Mouse (Mus musculus) megakaryocyte-erythroid progenitor cell, adult 5-6 weeks (primary cell): ENCODE results near the gene Zmiz1. TPM values are rescaled to one million over a fixed set of nuclear protein-coding genes. Genes with fewer than 3 reads are reported as not detected.

Experiments used
- ATAC-seq: replicated peaks from 2 replicates; pipeline ENCODE4 v1.8.0; 2016; ENCODE audit warnings: mild to moderate bottlenecking, inconsistent platforms; ENCODE audit not compliant: severe bottlenecking, poor library complexity, low FRiP score, low TSS enrichment
- total RNA-seq, 2 experiments: library from RNA; stranded (forward) in 1 of 2; stranded (reverse) in 1 of 2; fragments of 200-1000, 215-1000 nt in 1 of 2; fragments of >200 nt in 1 of 2; fragmentation: Nextera tagmentation in 1 of 2; gene quantifications; 2 replicates each; pipeline ENCODE4 v1.2.3; 2014 to 2017

The Zmiz1 gene
- total RNA-seq, 2 experiments from 2014 or later = 12.6 to 51.3 TPM

DNA sequence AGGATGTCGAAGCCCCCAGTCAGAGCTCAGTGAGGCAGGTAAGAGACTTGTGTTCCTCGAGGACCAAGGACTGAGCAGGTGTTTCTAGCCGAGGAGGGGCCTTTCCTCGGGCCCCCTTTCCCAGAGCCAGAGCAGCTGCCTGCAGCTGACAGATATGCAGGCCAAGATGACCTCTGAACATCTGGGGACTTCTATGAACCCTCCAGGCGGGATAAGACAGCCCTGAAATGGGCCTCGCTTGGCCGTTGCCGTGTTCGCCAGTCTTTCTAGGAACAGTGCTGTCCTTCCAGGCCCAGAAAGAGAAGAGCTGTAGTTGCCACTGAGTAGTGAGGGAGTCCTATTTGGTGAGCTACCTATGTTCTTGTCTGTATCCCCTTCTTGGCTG lies 65.1 kb downstream of the Zmiz1 start:
- ATAC-seq = no peak

DNA sequence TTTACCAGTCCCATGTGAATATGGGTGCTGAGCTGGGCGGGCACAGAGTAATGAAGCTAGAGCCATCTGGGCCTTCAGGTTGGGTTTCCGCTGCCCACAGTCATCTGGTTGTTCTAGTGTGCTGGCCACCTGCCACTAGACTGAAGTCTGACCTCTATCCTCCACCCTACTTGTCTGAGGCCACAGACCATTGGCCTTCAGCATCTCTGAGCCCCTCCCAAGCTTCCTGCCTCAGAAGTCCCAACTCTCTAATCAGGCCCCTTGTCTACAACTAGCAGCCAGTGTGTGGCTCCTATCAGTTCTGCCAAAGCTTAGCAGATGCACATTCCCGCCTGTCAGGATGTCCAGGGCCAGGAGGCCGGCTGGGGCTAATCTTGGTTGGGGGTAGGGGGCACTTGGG lies 65.9 kb downstream of the Zmiz1 start:
- ATAC-seq = peak; percentile 60

DNA sequence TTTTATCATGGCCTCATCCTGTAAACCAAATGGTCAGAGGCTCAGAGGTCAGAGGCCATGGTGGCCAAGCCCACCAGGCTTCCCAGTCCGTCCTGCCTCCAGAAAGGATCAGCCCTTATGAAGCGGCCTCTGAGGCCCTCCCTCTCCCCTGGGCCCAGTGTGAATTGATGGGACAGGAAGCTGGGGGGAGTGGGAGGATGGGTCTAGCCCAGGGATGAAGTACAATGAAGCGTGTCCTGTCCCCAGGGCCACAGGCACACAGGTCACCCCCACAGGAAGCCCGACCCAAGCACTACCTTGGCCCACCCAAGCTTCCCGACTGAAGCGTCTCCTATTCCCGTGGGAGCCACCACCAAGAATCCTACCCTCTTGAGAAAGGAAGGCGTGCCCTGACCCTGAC lies 66.7 kb downstream of the Zmiz1 start:
- no peak for ATAC-seq

- no peak for ATAC-seq
These were observed 67.9 kb downstream of the Zmiz1 start for GRCm38 (mm10) chr14:25526872-25527271.

- ATAC-seq = no peak
These were observed 68.3 kb downstream of the Zmiz1 start for GRCm38 (mm10) chr14:25527321-25527720.

DNA sequence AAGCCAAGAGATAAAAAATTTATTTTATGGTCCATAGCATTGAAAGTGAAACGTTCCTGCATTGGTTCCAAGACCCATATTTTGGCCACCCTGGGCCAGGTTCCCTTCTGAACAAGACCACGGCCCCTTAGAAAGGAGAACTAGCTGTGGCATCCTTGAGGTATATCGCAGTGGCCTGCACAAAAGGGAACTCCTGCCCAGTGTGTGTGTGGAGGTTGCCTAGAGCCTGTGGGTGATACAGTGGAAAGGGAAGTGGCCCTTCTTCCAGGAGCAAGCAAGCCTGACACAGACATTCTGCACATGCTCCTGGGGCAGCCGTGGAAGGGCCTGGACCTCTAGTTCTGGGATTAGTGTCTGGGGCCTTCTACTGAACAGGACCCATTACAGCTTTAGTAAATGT lies 71.4 kb downstream of the Zmiz1 start:
- ATAC-seq = no peak

- no peak for ATAC-seq
These were observed 71.8 kb downstream of the Zmiz1 start for GRCm38 (mm10) chr14:25530815-25531214.

- ATAC-seq = no peak
These were observed 74.0 kb downstream of the Zmiz1 start for GRCm38 (mm10) chr14:25533010-25533409.

GRCm38 (mm10) chr14:25533631-25534395 lies 74.8 kb downstream of the Zmiz1 start:
- ATAC-seq = no peak

GRCm38 (mm10) chr14:25534396-25534769 lies 75.4 kb downstream of the Zmiz1 start:
- 0 out of 2 replicates have a peak, but pooled peaks have one; percentile 20 for ATAC-seq

DNA sequence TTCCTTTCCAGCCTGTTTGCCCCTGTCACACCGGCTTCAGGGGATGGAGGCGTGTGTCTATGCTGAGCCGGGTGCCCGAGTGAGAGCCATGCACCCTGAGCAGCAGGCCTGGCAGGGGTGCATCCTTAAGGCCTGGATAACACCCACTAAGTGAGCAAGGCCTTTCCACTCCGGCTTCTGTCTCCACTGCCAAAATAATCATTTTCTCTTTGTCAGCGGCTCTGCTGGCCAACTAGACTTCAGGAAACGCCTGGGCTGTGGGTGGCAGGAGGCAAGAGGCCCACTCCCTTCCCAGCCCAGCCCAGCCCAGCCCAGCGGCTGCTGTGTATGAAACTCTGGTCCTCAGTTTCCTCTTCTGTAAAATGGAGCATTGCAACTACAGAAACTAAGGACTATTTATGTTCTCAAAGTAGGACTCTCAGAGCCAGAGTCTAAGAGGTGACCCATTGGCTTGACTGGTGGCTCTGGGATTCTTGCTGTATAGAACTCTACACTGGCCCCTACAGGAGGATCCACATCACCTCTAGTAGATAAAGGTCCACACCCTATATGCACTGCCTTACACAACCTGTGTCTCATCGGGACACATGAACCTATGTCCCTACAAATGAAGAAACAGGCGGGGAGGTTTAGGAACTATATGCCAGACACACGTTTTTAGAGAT lies 76.1 kb downstream of the Zmiz1 start:
- no peak; the same call in 1 of the 2 replicates for ATAC-seq

- ATAC-seq = no peak
These were observed 76.6 kb downstream of the Zmiz1 start for GRCm38 (mm10) chr14:25535583-25535943.

- ATAC-seq = no peak
These were observed 77.5 kb downstream of the Zmiz1 start for GRCm38 (mm10) chr14:25536476-25536875.

DNA sequence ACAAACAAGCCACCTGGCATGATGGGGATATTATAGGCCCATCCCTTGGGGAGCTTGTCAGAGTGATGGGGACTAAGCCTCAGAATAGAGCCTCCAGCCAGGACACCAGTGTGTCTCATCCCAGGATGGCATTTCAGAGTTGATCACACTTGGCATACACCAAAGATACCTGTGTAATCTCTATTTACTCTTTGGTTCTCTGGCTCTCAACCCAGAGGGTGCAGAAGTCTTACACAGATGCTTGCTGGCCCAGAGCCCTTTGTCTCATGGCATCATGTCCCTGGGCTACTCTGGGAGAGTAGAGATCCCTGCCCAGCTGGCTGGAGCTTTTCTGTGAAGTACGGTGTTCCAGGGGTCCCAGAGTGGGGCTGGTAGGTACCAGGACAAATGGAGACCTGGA lies 78.4 kb downstream of the Zmiz1 start:
- no peak for ATAC-seq

DNA sequence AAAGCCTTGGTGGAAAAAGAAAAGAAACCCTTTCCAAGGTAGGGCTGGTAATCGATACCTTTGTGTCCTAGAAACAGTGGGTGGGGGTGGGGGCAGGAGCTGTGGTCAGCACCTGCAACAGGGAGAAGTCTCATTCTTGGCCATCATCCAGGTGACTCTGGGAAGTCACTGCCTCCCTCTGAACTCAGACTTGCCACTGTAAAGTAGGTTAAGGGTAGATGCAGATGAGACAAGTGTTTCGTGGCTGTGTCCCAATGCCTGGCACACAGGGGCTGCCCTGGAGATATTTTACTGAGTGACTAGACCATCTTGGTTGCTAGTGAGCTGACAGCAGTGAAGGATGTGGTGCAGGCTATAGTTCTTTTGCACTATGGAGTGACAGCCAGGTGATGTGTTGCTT lies 79.5 kb downstream of the Zmiz1 start:
- no peak for ATAC-seq

DNA sequence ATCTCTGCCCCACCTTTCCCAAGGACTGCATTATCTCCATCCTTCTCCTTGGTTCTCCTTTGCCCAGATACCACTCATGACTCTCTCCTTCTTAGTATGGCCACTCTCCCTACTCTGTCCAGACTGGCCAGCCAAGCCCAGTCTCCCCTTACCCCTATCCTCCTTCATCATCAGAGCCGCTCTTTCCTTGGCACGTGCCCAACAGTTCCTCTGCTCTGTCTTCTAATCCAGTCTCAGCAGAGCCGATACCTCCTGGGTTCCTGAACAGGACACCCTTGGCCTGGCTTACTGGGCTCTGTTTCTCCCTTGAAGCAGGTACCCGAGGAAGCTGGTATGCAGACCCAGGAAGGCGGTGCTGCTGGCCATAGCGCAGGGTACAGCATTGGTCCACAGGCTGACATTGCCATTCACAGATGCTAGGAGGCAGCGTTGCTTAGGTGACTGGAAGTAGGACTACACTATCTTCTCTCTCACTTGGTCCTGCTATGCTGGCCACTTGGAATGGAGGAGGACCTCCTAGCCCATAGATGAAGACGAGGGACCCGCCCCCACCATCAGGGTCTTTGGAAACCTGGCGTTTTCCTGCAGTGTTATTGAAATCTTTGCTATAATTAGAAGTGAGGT lies 80.6 kb downstream of the Zmiz1 start:
- ATAC-seq = no peak

- no peak for ATAC-seq
These were observed 81.2 kb downstream of the Zmiz1 start for GRCm38 (mm10) chr14:25540172-25540571.

GRCm38 (mm10) chr14:25541213-25541612 lies 82.2 kb downstream of the Zmiz1 start:
- ATAC-seq = no peak

DNA sequence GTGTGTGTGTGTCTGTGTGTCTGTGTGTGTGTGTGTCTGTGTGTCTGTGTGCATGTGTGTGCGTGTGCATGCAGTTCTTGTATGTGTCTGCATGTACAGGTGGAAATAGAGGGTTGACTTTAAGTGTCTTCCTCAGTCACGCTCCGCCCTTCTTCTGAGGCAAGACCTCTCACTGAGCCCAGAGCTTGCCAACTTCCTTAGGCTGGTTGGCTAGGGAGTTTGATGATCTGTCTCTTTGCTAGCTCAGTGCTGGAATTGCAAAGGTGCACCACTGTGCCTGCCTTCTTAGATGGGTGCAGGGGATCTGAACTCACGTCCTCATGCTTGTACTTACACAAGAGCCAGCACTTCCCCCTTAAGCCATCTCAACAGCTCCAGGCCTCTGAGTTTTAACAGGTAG lies 84.1 kb downstream of the Zmiz1 start:
- no peak for ATAC-seq

DNA sequence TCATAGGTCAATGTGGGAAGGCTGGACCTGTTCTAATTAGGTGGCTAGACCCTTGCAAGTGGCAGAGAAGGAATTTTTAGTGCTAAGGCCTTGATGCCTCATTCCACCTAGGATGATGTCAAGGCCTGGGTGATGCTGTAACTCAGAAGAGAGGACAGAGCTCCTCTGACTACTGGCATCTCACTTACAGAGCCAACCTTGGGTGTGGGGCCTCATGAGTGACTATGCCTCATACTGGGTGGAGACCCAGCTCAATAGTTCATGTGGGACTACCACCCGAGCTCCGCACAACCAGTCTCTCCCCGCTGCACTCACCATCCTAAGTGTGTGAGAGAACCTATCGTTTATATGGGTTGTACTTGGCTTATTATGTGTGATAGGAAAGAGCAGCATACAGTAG lies 84.9 kb downstream of the Zmiz1 start:
- ATAC-seq = no peak
